Mouse (Mus musculus) testis, postnatal 10 days (tissue): Measurements from ENCODE around the gene Spred2.
"Not testable (repeated sequence)": the region's sequence is repeated elsewhere in the genome, so short reads cannot be mapped to it uniquely, and the experiment has no call there.

Source experiments
- DNase-seq: peaks from one replicate; pipeline ENCODE4 v3.0.0; 2021; ENCODE audit warnings: low spot score

Gene Spred2

DNA sequence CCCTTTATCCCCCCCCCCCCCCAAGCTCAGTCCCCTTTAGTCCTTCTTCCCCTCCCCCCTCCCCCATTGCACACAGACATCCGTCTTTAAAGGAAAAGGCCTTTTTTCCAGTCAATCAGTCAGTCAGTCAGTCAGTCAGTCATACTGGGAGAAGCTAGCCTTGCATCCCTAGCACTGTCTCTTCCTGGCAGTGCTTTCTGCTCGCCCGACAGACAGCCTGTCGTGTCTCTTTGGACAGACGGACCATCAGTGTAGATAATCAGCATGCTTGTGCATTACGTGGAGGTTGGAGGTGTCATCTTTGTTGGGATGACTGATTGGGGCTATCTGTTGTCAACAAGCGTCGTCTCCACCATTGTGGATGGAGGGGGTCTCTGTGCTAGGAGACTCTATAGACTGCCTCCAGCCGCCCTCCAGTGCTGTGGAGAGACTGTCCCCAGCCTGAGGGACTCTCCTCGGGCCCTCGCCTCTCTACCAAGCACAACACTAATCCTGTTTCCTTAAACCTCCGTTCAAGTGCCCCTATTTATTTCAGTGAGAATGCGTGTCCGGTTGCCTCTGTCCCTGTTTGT is 98.8 kb downstream of the Spred2 start:
- no peak for DNase-seq

- DNase-seq: no peak
Observed at GRCm38 (mm10) chr11:20025899-20026298, 101.7 kb downstream of the Spred2 start.

- no peak for DNase-seq
Observed at GRCm38 (mm10) chr11:20027719-20028118, 103.5 kb downstream of the Spred2 start.

DNA sequence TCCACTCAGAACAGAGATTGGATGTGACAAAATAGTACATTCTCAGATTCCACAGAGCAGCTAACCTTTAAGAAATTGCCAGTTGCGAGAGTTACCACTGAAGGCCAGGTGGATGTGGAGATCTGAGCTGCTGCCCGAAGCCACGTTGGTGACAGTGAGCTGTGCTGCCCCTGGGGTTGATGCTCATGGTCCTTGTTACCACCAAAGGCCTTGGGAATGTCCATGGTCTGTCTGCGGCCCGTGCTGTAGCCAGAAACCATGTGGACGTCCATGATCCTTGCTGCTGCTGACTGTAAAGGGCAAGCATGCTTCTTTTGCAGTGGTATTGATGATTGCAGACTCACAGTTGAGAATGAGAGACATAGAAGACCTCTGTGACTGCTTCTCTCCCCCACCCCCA is 104.2 kb downstream of the Spred2 start:
- DNase-seq: no peak

GRCm38 (mm10) chr11:20029014-20029413 is 104.8 kb downstream of the Spred2 start:
- DNase-seq: no peak

DNA sequence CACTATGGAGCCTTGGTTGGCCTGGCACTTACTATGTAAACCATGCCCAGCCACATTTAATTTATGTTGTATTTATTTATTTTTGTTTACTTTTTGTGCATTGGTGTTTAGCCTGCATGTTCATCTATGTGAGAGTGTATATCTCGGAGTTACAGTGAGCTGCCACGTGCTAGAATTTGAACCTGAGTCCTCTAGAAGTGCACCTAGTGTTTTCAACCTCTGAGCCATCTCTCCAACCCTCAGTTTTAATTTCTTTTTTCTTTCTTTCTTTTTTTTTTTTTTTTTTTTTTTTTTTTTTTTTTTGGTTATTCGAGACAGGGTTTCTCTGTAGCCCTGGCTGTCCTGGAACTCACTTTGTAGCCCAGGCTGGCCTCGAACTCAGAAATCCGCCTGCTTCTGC is 106.8 kb downstream of the Spred2 start:
- not testable (repeated sequence) for DNase-seq

DNA sequence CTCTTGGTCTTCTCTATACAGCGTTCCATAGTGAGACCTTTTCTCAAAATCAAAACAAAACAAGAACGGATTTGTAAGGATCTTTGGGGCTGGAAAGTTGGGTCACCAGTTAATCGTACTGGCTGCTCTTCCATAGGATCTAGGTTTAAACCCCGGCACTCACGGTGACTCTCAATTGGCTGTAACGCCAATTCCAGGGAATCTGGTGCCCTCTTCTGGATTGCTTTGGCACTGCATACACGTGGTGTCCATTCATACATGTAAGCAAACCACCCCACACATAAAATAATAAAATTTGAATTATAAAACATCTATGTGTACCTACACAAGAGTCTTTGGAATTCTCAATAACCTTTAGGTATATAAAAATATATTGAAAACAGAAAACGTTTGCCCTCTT is 107.4 kb downstream of the Spred2 start:
- peak; percentile 55 for DNase-seq

DNA sequence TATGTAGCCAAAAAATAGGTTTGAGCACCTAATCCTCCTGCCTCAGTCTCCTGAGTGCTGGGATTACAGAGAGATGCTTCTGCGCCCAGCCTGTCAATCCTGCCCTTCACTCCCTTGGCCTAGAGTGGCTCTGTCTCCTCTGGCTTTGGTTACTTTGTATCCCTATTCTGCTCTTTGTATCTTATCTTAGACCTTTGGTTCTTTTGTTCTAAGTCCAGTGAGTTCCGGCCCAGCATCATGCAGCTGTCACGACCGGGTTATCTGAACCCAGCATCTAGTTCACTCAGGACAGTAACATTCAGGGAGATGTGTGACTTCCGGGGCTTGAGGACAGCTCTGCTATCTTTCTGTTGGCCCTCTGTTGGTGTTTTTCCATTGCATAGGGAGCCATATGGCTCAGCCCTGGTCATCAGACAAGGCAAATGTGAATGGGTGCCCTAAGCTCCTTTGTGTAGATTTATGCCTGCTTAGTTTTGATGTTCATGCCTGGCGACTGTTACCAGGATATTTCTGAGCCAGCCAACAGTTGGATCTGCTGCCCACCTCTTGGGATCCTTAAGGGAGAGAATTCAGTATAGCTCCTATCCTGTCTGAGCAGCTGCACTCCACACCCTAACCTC is 109.5 kb downstream of the Spred2 start:
- no peak for DNase-seq

DNA sequence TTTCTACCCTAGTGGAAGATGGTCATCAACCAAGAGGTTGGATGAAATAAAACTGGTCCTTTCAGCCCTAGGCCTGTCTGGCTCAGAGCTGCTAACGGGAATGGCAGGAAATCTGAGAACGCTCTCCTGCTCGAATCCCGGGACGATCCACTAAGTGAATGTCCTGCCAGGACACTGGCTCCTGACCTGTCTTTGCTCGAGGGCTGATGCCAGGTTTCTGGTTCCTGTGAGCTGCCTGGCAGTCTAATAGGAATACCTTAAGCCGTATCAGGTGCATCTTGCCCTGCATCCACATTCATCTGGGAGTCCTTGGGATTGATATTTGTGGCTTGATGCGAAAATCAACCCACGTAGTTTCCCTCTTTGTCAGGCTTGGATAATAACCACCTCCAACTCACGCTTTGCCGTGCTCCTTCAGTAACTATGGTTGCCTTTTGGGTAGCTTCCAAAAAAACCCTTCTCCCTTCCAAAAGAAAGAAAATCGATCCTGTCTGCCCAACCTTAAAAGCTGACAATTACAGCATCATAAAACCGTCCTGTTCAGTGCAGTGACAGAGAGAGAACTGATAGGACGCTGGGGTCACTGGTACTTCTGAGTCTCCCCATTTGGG is 110.3 kb downstream of the Spred2 start:
- no peak for DNase-seq

- DNase-seq: no peak
Observed at GRCm38 (mm10) chr11:20035343-20035928, 111.3 kb downstream of the Spred2 start.

DNA sequence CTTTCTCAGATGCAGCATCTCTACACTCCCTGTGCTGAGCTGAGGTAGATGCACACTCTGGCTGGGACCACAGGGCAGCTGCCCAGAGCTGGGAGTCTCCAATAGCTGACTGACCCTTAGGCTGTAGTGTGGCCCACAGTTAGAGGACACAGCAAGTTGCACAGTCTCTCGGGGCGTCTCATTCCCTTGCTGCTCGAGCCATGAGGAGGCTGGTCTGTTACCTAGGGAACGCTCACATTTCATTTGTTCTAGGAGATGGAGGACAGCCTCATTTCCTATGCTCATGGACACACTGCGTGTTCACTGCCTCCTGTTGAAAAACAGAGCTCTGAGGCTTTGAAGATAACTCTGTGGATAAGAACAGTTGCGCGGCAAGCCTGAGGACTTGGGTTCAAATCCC is 111.8 kb downstream of the Spred2 start:
- no peak for DNase-seq

GRCm38 (mm10) chr11:20037739-20038138 is 113.6 kb downstream of the Spred2 start:
- DNase-seq: no peak

DNA sequence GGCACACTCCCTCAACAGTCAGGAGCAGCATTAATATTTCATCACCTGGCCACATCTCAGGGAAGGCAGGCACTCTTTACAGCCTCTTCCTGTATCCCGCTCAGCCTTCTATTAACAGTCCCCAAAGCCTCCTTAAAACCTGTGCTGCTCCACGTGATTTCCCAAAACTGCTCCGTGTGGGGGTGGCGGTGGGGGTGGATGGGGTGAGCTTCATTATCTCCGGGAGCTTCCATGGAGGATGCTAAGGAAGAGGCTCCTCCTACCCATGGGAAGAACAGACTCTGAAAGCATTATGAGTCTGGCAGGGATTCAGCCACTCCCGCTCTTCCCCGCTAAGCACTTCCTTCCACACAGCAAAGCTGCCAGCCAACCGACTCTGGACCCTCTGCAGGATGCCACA is 114.5 kb downstream of the Spred2 start:
- no peak for DNase-seq

DNA sequence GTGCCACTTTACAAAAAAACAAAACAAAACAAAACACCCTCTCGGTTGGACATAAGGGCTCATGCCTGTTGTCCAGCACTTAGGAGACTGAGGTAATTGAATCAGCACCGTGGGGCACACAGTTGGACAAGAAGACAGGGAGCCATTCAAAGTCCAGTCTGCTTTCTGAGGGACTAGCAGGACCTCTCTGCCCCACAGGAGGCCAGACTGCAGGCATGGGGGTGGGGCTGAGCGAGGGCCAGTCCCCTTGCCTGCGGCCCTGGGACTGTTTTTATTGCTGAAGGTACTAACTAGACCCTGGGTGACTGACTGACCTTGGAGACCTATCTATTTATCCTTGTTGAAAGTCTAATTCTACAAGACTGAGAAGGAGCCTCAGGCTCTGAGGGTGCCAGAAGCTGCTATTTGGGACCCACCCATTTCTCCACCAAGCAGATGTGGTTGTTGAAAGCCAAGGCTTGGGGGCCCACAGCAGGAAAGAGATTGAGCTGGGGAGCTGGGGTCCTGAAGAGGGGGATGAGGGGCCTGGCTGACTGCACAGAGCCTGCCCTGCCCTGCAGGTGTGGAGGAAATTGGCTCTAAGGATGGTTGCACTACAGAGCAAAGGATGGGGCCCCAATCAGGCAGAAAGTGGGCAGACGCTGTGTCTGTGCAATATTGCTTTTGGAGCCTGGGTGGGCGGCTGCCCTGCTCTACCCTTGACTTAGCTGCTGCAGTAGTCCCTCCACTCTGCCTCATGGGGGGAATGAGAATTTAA is 117.2 kb downstream of the Spred2 start:
- DNase-seq: no peak

DNA sequence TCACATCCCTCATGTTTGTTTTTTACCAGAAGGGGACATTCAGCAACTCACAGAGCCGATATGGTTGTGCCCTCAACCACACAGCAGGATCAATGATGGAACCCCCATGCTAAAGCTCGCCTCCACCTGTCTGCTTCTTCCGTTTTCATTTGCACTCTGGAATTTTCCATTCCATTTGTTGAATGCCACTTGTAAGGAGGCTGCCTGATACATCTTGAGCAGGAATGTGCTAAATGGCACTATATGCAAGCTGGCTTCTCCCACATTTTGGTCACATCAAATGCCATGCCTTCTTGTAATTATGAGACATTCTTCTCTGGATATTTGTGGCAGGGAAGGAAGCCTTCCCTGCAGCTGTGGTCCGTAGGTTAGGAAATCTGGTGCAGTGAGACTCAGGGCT is 117.9 kb downstream of the Spred2 start:
- DNase-seq: no peak

DNA sequence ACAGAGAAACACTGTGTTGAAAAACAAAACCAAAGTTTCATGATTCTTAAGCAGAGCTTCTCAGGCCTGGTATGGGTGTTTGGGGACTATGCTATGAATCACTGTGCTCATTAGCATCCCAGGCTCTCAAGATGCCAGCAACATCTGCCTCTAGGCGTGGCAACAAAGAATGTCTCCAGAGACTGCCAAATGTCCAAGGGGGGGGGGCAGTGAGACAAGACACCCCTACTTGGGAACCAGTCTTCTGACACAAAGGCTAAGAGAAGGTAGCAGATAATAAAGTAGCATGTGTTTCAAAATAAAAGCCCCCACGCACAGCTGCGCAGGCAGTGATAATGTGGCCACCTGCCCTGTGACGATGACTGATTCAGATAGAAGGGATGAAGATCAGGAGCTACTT is 119.1 kb downstream of the Spred2 start:
- DNase-seq: no peak

DNA sequence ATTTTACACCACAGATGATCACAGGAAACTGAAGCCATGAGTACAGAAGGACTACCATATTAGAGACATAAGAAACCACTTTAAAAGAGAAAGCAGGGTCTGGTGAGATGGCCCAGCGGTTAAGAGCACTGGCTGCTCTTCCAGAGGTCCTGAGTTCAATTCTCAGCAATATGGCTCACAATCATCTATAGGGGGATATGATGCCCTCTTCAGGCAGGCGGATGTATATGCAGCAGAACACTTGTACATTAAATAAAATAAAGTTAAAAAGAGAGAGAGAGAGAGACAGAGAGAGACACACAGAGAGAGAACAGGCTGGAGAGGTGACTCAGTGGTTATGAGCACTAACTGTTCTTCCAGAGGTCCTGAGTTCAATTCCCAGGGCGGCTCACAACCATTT is 121.4 kb downstream of the Spred2 start:
- no peak for DNase-seq

DNA sequence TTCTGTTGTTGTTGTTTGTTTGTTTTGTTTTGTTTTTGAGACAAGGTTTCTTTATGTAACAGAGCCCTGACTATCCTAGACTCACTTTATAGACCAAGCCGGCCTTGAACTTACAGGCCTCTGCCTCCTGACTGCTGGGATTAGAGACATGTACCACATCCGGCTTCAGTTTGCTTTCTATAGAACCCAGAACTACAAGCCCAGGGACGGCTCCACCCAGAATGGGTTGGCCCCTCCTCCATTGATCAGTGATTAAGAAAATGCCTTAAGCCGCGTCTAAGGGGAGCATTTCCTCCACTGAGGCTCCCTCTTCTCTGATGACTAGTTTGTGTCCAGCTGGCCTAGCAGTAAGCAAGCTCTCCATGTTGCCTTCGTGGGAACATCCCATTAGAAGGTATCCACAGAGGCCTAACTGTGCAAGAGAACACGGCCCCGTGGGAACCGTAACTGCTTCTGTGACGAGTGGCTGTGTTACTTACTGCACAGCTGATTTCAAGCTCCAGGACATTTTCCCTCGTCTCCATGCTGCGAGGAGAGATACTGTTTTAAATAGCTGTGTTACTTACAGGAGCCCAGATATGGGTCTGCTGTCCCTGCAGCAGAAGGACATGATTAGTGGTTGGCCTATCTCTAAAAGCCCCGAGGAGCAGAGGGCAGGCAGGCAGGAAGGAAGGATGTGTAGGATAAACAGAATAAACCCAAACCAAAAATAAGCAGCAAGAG is 128.8 kb downstream of the Spred2 start:
- no peak for DNase-seq

DNA sequence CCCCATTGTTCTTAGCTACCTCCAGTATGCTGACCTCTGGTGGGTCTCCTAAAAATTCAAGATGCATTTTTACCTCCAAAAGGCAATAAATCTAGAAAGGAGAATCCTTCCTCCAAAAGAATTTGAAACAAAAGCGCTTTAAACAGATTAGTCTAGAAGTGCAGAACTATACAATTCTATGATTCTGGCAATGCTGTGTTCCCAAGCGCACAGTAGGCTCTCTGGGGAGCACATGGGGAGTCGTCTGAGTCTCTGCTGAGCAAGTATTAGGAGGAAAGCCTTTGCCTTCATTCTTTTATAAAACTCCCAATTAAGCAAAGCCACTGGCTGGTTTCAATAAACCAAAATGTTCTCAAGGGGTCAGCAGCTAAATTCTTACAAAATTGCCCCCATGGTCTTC is 129.8 kb downstream of the Spred2 start:
- DNase-seq: no peak

DNA sequence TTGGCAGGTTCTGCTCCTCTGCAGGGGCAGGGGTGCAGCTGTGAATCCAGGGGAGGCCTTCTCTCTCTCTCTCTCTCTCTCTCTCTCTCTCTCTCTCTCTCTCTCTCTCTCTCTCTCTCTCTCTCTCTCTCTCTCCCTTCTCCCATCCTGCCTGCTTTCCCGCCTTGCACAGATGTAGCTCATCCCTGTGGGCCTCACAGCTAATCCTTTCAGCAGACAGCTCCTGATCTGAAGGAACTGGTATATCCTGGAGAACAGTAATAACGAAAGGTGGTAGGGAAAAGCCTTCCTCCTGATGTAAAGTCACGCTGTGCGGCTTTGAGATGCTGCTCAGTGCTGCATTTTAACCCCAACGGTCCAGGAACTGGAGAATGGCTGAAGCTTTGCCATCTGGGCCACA is 130.4 kb downstream of the Spred2 start:
- no peak for DNase-seq

DNA sequence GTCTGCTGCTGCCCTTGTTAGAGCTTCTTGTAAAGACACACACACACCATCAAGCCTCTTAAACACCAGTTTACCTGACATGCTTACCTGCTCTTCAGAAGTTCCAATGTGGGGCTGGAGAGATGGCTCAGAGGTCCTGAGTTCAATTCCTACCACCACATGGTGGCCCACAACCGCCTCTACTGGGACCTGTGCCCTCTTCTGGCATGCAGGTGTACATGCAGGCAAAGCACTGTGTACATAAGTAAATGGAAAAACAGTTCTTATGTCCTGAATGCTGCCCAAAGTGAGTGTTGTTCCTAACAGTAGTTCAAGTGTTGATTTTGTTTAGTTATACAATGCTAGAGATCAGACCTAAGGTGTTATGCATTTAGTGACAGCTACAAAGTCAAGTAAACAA is 132.0 kb downstream of the Spred2 start:
- DNase-seq: no peak

DNA sequence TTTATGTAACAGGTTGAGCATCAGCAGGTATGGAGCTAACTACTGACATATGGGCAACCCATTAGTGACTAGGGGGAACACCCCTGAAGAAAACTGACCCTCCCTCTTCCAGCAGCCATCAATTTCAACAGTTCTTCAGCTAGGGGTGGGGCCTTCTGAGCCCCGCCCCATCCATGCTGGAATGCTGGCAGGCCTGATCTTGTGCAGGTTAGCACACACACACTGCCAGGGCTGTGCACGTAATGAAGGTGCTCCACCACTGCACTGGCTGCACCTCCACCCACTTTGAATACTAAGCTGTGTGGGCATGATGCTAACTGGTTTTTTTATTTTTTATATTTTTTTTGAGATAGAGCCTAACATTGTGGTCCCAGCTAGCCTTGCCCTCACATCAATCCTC is 133.3 kb downstream of the Spred2 start:
- no peak for DNase-seq
